Mouse (Mus musculus): ENCODE results near the gene Fev.

- TF ChIP-seq POLR2A (IDR thresholded peaks at IDR 0.05; ENCODE audit: insufficient read depth, low read length) (no peak), CTCF (IDR thresholded peaks at IDR 0.05; ENCODE audit: low read depth, low read length) (no peak), EP300 (IDR thresholded peaks at IDR 0.05; ENCODE audit: insufficient read depth, low read depth, low read length) (no peak)
Observed at GRCm38 (mm10) chr1:74877199-74877598, 8.0 kb downstream of the Fev start.

Data from ES-Bruce4 (cell line).